Mouse (Mus musculus) cortical plate, adult 2 months (tissue): Measurements from ENCODE around the gene Zfp652.

Source experiments
- CTCF ChIP-seq: fragments of 200-500 bp; IDR thresholded peaks from 2 replicates; pipeline ENCODE4 v1.5.1; 2011; ENCODE audit warnings: mild to moderate bottlenecking, control low read depth, low read length; ENCODE audit not compliant: insufficient read depth; ENCODE audit errors: extremely low read depth
- POLR2A ChIP-seq: fragments of 200-500 bp; IDR thresholded peaks from 2 replicates; pipeline ENCODE4 v1.6.1; 2011; ENCODE audit warnings: mild to moderate bottlenecking, low read length, control low read depth; ENCODE audit not compliant: insufficient read depth; ENCODE audit errors: extremely low read depth

DNA sequence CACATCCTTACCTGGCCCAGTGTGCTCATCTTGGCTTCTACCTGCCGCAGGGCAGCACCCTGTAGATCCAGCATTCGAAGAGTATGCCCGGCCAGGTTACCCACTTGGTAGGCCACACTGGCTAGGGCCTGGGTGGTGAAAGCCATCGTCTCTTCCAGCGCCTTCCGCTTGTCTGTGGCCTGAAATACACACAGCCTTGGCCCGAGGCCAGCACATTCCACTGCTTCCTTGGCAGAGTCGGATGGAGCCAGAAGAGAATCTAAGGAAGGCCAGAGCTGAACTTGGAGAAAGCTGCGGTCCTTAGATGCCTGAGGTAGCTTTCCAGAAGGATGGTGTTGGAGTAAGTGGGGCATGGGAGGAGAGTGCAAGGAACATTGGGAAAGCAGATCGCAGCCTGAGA, 124.6 kb downstream of the Zfp652 start, which contains the start of gene Gngt2:
- no peak for TF ChIP-seq POLR2A
- TF ChIP-seq CTCF = no peak
